Mouse (Mus musculus) lung, postnatal 25 days (tissue): ENCODE data around the gene Extl1.
"Not testable (repeated sequence)": the region's sequence is repeated elsewhere in the genome, so short reads cannot be mapped to it uniquely, and the experiment has no call there.

ENCODE experiments used
- DNase-seq: peaks from one replicate; pipeline ENCODE4 v3.0.0; 2022; ENCODE audit warnings: low spot score

The Extl1 gene

DNA sequence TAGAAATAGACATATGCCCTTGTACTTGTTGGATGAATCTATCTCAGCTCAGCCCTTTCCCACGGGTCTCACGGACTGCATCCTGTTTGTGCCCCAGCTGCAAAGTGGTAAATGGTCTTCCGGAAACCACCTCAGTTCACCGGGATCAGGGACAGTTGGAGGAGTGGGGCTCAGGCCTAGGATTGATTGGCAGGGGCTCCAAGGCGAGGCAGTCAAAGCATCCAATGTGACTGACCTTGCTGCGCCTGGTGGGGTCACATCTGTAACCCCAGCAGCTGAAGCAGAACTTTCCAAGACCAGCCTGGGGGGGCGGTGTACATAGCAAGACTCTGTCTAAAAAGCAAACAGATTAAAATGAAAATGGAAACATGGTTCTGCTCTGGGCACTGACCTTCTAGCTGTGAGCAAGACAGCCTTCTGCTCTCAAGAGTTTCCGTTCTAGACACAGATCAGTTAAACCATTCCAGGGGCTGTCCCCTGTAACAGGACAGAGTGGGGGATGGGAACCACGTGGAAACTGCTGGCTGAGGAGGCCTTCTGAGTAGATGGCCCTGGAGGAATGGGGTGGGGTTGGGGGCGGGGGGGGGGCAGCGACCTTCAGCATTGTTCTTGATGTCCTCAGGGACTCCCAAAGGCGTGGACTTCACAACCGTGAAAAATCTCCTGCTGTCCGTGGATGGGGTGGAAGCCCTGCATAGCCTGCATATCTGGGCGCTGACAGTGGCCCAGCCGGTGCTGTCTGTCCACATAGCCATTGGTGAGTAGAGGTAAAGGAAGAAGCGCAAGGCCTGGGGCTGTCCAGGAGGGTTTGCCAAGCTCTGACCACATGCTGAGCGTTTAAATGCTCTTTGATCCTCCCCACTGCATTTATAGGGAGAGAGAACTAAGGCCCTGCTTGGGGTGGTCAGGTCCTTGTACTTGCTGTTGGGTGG lies 32.1 kb downstream of the Extl1 start:
- DNase-seq, result no peak

DNA sequence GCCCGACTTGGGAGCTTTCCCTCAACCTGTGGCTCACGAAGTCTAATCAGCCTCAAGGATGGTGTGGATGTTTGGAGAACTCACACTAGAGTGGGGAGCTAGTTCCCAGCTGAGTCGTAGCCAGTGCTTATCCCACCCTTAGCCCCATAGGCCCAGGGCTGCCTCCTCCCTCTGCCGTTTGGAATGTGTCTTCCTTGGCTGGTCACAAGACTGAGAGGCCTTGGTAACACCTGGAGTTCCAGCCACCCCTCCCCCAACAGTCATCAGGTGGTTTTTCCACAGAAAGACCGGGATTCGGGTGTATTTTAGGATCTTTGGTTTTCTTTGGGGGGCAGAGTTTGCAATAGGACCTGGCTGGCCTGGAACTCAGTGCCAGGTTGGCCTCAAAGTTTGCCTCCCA lies 33.0 kb downstream of the Extl1 start:
- DNase-seq, result no peak

DNA sequence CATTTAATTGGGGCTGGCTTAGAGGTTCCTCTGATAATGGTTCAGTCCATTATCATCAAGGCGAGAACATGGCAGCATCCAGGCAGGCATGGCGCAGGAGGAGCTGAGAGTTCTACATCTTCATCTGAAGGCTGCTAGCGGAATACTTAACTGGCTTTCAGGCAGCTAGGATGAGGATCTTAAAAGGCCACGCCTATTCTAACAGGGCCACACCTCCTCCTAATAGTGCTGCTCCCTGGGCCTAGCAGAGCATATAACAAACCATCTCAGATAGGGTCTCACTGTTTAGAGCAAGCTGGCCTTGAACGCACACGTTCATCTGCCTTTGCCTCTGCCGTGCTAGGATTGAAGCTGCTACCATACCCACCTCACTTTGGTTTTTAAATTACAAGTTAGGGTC lies 33.8 kb downstream of the Extl1 start:
- no peak for DNase-seq

DNA sequence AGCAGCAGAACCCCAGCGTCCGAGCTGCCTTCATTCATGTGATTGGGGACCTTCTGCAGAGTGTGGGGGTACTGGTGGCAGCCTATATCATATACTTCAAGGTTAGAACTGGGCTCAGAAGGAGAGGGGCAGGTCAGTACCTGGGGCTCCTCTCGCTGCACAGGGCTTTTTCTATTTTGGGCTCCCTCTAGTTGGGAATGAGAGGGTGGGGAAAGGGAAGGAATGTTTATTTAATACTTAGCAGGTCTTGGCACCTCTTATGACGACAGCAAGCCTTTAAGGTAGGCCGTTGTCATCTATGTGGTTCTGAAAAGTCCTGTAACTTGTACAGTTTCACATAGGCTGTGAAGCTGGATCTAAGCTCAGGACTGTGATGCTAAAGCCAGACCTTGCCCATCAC lies 35.1 kb downstream of the Extl1 start:
- no peak for DNase-seq

DNA sequence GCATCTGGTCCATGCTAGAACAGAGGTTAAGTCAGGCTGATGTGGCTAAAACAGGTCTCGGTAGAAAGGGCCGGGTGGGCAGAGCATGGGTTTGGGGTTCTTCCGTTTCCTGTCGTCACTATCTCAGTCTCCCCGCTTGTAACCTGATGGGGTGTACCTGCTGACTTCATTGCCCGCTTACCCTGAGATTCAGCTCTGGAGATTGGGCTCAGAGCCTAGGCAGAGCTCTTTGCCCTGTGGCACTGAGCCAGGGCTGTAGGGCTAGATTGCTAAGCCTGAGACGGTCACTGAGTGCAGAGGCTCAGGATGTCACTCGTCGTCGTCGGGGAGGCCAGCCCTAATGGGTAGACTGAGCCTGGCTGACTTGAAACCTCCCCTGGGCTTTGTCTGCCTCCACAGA lies 35.6 kb downstream of the Extl1 start:
- no peak for DNase-seq

DNA sequence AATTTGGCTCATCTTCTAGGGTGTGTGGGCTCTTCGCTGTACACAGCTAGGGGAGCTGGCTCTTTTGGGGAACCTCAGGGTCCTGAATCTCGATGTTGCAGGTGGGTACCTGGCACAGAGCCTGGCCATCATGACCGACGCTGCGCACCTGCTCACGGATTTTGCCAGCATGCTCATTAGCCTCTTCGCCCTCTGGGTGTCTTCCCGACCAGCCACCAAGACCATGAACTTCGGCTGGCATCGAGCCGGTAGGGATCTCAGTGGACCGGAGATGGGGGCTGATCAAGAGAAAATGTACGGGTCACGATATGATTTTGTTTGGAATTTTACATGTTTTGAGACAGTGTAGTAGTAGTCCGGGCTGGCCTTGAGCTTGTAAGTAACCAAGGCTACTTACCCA lies 37.8 kb downstream of the Extl1 start:
- no peak for DNase-seq

DNA sequence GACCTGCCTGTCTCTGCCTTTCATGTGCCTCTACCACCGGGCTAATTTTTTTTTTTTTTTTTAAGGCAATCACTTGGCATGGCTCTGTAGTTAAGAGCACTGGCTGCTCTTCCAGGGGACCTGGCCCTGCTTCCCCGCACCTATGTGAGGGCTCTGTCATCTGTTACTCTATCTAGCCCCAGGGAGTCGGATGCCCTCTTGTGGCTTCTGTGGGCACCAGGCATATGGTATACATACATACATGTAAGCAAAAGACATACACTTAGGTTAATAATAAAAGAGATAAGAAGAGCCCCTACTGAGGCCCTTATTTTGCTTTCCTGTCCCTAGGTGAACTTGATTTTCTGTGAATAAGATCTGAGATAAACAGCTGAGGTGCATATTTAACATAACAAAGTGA lies 39.0 kb downstream of the Extl1 start:
- no peak for DNase-seq

DNA sequence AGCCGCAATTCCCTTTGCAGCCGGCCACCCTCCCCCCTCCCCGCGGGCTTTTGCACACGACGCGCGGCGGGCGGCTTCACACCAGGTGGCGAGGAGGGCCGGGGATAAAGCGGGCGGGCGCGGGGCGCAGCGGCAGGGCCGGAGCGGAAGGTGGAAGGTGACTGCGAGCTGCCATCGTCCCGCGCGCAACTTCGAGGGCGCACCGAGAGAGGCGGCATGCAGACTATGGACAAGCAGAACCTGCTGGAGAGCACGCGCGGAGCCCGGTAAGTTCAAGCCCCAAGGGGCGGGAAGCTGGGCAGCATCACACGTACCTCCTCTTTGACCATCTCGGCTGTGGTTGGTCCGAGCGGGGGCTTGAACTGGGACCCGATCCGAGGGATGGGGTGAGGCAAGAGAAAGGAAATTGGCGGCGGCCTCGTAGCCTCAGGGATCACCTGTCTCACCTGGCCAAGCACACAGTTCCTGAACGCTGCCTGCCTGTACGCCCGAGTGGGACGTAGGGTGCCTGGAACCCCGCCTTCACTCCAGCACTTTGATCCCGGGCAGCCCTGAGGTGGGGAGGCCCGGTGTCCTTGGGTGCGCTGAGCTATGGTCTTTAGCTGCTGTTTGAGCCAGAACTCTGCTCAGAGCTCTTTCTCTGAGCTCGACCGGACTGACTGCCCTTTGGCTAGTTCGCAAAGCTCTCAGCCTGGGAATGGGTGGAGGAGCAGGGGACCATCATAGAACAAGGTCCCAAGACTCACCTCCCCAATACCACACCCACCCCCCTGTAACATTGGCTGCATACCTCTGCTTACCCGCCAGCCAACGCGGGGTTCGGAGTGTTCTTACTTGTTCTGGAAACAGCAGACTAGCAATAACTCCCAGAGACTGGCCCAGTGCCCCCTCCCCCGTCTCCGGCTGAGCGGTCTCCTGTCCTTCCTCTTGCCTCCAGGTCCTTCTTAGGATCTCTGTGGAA lies 40.3 kb downstream of the Extl1 start, which contains the start of gene Slc30a2:
Gene Slc30a2 (plus strand): TSS at position 111 of the 961 bp plus-strand sequence.
- DNase-seq, result no peak

DNA sequence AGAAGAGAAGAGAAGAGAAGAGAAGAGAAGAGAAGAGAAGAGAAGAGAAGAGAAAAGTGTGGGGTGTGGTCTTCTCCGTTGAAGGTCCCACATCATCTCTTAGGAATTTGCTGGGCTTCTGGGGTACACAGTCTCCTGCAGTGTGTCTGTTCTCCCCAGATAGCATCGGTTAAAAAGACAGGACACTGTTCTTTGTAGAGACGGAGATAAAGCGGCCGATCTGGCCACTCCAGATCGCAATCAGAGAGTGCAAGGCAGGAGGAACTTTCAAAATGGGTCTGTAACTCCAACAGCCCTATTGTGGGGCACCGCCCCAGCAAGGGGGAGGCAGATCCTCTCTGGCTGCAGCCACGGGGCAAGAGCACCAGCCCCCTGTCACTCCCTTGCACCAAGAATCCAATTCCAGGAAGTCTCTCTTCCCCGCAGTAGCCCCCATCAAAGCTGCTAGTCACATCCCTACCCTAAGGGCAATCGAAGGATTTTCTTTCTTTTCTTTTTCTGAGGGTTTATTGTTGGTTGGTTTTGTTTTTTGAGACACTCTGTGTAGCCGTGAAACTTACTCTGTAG lies 41.4 kb downstream of the Extl1 start:
- DNase-seq, result no peak

DNA sequence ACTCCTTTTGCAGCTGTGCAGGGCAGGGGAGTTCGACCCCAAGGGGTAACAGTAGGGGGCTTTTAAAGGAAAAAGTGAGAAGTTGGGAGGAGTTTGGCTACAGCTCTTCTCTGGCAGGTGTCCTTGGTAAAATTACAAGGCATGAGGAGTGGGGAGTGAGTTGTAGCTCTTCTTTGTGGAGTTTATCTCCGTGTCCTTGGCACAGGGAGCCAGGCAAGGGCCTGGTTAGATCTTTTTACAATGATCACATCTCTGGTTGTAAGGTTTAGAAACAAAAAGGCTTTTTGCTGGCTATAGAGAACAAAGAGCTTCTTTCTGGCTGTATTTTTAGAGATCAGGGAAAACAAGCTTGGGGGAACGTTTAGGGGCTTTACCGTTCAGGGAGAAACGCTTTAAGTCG lies 42.4 kb downstream of the Extl1 start:
- DNase-seq, result not testable (repeated sequence)

DNA sequence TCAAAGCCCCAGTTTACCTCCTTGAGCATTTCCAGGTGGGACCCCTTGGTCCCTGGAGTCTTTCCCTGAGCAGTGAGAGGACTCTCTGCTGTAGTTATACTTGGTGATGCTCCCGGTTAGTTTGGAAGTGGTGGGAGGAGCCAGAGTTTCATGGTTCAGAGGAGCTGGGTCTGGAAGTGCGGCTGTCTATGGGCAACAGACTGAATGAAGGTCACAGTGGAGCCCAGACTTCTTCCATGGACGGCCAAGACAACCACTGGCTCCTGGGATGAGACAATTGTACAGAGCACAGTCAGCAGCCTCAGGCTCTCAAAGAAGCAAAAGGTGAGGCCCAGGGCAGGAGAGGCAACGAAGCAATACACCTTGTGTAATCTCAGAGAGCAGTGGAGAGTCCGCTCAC lies 53.4 kb downstream of the Extl1 start:
- no peak for DNase-seq

DNA sequence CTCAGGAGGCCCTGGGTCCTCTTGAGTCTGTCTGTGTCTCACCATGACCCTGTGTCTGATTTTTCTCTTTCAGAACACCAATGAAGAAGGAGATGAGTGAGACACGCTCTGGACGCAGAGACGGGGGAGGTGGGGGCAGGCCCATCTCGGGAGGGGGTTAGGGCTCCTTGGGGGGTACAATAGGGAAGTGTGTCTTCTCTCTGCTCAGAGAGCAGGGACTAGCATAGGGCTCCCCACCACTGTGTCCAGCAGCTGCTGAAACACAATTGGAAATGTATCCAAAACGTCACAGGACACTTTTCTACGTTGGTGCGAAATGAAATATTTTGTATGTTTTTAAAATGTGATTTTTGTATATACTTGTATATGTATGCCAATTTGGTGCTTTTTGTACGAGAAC lies 54.8 kb downstream of the Extl1 start:
- no peak for DNase-seq

DNA sequence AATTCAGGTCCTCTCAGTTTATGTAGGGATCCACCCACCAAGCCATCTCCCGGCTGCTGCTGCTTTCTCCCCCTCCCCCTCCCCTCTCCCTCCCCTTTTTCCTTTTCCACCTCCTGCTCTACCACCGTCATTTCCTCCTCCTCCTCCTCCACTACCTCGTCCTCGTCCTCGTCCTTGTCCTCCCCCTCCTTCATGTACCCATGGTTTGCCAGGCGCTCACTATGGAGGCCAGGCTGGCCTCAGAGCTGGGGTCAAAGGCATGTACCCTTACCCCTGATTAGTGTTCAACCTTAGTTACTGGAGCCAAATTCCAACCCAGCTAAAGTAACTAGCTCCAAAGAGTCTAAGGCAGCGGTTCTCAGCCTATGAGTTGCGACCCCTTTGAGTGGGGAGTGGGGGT lies 55.5 kb downstream of the Extl1 start:
- no peak for DNase-seq

DNA sequence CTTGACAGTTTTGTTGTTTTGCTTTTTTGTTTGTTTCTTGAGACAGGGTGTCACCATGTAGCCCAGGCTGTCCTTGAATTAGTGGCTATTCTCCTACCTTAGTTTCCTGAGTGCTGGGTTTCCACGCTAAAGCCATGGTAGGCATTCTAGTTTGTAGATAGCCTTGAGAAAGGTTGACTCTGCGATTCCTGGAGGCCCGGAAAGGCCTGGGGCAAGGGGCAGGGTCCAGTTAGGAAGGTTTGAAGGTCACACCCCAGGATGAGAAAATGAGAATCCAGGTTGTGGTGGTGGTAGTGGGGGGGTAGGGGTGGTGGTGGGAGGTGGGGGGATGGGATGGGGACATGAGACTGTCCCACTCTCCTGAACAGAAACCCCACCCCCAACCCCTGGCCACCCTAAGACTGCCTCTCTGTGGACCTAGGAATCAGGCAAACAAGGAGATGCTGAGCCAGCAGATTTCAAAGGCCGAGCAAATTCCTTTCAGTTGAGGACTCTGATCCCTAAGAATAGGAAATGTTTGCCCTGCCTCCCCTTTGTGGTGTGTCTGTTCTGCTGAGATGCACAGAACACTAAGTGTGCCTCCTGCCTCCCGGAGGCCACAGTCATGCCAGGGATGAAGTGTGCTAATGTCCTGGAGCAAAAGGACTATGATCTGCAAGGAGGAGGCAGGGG lies 56.7 kb downstream of the Extl1 start:
- no peak for DNase-seq

DNA sequence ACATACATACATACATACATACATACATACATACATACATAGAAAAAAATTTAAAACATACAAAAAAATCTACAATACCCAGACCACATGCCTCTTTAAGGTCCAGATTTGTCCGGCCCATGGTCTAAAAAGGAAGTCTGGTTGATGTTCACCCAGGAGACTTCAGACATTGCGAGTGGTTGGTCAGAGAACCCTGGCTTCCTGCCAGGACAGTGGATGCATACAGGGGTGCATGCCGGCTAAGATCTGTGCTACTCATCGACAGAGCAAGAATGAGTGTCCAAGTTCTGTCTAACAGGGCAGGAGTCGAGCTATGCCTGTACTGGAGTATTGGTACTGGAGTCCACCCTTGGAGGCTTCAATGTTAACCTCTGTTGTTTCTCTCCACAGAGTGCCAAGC lies 59.0 kb downstream of the Extl1 start:
- DNase-seq, result no peak

DNA sequence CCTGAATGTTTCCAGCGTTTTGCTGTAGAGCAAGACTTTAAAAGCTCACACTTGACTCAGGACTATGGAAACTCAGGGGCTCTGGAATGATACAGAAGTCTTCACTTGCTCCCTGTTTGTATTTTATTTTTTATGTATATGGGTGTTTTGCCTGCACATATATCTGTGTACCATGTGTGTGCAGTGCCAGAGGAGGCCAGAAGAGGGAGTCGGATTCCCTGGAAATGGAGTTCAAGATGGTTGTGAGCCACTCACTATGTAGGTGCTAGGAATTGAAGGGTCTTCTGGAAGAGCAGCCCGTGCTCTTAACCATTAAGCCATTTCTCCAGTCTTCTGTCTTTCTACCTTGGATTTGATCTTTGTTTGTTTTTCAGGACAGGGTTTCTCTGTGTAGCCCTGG lies 62.1 kb downstream of the Extl1 start:
- DNase-seq, result no peak

DNA sequence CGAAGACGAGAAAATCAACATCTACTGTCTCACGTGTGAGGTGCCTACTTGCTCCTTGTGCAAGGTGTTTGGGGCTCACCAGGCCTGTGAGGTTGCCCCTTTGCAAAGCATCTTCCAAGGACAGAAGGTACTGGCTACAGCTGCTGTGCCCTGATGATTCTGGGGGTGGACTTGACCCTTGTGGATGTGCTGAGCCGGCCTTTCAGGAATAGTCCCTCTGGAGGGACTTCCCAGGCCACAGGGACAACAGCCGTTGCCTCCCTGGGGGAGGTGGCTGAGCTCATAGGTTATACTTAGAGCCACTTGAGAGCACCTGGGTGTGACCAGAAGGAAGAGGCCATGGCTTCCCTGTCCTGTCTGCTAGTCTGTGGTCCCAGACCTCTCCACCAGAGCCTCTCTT lies 64.0 kb downstream of the Extl1 start:
- no peak for DNase-seq

DNA sequence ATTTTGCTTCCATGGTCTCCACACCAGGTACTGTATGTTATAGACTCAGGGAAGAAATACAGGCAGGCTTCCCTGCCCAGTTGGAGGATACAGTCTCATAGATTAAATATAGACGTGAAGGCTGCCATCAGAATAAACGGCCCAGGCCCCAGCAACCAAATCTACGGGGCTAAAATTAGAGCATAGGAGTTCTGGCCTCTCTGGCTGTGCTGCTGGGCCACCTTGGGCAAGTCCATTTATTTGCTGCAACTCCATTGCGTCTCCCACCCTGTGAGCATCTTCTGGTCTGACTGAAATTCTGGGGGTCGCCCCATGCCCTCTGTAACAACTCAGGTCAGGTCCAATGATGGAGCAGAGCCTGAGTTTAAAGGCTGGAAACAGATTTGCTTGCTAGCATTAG lies 64.6 kb downstream of the Extl1 start:
- DNase-seq, result no peak

DNA sequence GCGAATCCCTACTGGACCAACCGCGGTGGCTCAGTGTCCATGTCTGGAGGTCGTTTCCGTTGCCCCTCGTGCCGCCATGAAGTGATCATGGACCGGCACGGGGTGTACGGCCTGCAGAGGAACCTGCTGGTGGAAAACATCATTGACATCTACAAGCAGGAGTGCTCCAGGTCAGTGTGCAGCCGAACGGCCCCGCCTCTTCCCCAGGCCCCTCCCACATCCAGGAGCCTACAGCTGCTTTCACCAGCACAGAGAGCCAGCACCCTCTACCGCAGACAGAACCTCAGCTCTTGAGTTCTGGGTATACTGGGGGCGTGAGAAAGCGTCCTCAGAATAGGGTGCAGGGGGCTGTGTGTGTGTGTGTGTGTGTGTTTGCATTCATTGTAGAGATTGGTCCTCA lies 67.3 kb downstream of the Extl1 start:
- no peak for DNase-seq

DNA sequence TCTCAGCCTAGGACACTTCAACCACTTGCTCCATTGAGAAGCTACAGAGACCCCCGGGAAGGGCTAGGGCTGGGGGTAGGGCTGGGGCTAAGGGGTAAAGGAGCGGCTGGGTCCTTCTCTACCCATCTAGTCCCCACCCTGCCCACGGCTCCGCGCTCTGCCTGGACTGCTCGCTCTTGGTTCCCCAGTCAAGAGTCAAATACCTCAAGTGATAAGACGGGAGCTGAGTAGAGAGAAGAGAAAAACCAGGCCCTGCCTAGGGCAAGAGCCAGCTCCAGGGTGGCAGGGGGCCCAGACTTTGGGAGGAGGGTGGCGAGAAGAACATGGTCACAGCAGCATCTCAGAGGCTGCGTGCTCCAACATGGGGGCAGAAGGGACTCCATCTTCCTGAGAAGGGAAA lies 68.2 kb downstream of the Extl1 start:
- DNase-seq, result no peak

DNA sequence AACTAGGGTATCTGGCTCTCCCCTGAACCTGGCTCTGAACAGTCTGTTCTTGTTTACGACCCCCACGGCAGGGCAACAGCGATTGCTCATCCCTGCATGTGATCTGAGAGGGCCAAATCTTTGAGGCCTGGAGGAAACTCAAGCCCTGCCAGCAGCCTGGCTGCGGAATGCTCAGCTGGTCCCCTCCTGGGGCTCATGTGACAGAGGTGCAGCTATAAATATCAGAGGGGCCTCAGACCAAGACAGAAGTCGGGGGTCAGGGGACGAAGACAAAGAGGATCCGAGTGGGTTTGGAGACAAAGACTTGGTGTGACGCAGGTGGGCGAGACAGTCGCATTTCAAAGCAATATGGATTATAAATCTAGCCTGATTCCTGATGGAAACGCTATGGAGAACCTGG lies 68.8 kb downstream of the Extl1 start, which contains the start of gene Trim63:
Gene Trim63 (plus strand): TSS at position 245 of the 400 bp plus-strand sequence.
- no peak for DNase-seq

DNA sequence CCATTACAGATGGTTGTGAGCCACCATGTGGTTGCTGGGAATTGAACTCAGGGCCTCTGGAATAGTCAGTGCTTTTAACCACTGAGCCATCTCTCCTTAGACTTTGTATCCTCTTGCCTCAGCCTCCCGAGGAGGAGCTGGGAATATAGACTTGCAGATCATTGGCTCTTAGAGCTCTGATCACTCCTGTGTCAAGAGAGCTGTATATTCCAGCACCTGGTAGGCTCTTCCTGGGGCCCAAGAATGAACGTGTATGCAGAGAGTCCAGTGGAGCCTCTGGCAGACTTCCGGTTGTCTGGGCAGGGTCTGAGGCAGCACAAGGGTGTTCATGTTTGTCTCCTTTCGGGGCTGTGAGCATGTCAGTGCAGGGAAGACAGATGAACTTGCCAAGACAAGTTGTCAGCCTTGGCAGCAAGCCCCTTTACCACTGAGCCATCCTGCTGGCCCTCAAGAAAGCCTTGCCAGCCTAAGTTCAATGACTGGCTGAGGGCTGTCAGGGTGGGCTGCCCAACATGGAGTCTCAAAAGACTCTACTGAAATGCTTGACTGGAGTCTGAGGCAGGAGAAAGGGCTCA lies 69.5 kb downstream of the Extl1 start:
- DNase-seq, result no peak
